Mouse (Mus musculus): ENCODE results near the gene Dact2.

The Dact2 gene

GRCm38 (mm10) chr17:14204061-14204460 is at the start of gene Dact2:
Gene Dact2 (minus strand): TSS chr17:14204304.
- no peak for DNase-seq (ENCODE audit: low read depth)

- DNase-seq (ENCODE audit: low read depth) = no peak
These were observed 48.4 kb upstream of the Dact2 start for GRCm38 (mm10) chr17:14252456-14252855.

GRCm38 (mm10) chr17:14250401-14250800 is 46.3 kb upstream of the Dact2 start:
- no peak for DNase-seq (ENCODE audit: low read depth)

DNA sequence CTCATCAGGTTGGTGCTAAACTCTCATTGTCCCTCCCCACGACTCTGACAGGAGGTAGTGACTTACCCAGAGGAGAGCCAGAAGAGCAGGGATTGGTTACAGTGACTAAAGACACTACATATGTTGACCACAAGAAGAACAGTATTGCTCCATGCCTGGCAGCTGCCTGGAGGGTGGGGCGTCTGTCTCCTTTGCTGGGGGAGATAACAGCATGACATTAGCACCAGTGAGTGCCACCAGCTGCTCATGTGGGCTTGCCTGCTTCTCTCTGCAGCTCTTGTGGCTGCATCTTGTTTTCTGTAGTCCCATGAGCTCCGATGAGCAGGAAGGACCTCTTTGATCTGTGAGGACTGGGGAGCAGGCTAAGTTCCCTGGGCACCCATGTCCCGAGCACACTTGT is 45.5 kb upstream of the Dact2 start:
- DNase-seq (ENCODE audit: low read depth) = no peak

- no peak for DNase-seq (ENCODE audit: low read depth)
These were observed 43.8 kb upstream of the Dact2 start for GRCm38 (mm10) chr17:14247931-14248330.

- no peak for DNase-seq (ENCODE audit: low read depth)
These were observed 42.2 kb upstream of the Dact2 start for GRCm38 (mm10) chr17:14246266-14246665.

- DNase-seq (ENCODE audit: low read depth) = no peak
These were observed 40.3 kb upstream of the Dact2 start for GRCm38 (mm10) chr17:14244195-14244965.

GRCm38 (mm10) chr17:14242634-14243033 is 38.5 kb upstream of the Dact2 start:
- DNase-seq (ENCODE audit: low read depth) = no peak

DNA sequence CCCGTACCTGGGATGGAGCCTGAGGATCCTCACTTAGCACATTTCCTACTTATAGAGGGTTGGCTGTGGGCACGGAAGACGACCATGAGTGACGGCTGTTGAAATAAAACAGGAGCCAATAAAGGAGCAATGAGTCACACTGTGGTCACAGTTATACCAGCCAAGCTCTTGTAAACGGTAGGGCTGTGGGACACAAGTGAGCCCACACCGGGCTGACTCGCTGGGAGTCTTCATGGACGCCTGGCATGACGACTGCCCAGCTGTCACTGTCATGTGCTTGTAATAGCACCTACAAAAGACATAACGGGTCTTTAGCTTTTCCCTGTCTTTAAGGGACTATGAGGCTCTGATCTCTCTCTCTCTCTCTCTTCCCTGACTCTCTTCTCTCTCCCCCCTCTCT is 35.9 kb upstream of the Dact2 start:
- no peak for DNase-seq (ENCODE audit: low read depth)

GRCm38 (mm10) chr17:14237134-14237533 is 33.0 kb upstream of the Dact2 start:
- DNase-seq (ENCODE audit: low read depth) = no peak

GRCm38 (mm10) chr17:14234774-14235389 is 30.8 kb upstream of the Dact2 start:
- no peak for DNase-seq (ENCODE audit: low read depth)

GRCm38 (mm10) chr17:14233658-14234057 is 29.6 kb upstream of the Dact2 start:
- no peak for DNase-seq (ENCODE audit: low read depth)

DNA sequence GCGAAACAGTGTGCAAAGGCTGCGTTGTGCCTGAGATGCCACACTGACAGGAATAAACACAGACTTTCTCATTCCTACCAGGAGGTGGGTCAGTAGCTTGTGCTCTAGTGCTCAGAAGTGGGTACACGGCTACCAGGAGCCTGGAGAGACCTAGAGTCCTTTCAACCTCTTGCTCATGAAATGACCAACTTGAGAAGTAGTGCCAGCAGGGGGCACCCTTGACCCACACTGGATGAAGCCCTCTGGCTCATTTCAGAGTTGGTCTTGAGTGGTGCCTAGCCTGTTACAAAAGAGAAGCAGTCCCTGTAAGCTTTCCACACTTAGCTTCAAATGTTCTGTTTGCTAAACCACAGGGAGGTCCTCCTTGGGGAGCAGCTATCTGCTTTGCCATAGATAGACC is 28.5 kb upstream of the Dact2 start:
- DNase-seq (ENCODE audit: low read depth) = peak; percentile 10

- no peak for DNase-seq (ENCODE audit: low read depth)
These were observed 26.8 kb upstream of the Dact2 start for GRCm38 (mm10) chr17:14230698-14231430.

GRCm38 (mm10) chr17:14228381-14228780 is 24.3 kb upstream of the Dact2 start:
- DNase-seq (ENCODE audit: low read depth) = no peak

DNA sequence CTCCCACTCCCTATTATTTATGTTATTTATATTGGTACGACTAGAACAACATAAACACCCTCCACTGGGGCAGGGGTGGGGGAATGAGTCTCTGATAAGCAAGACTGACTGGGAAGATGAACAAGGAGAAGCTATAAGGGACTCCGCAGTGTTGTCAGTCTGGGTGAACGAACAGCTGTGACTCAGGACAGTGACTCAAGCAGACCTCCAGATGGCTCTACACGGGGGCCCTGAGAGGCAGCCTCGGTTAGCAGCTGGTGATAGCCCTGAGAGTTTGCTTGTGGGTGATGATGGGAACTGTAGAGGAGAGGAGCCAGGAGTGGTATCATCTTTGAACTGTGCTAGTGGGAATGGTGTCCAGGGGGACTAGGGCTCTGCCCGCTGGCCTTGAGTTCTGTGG is 23.5 kb upstream of the Dact2 start:
- no peak for DNase-seq (ENCODE audit: low read depth)

- DNase-seq (ENCODE audit: low read depth) = no peak
These were observed 22.7 kb upstream of the Dact2 start for GRCm38 (mm10) chr17:14226778-14227177.

GRCm38 (mm10) chr17:14225982-14226652 is 22.0 kb upstream of the Dact2 start:
- DNase-seq (ENCODE audit: low read depth) = no peak

- no peak for DNase-seq (ENCODE audit: low read depth)
These were observed 17.9 kb upstream of the Dact2 start for GRCm38 (mm10) chr17:14221893-14222615.

GRCm38 (mm10) chr17:14220606-14221202 is 16.6 kb upstream of the Dact2 start:
- peak; percentile 30 for DNase-seq (ENCODE audit: low read depth)

DNA sequence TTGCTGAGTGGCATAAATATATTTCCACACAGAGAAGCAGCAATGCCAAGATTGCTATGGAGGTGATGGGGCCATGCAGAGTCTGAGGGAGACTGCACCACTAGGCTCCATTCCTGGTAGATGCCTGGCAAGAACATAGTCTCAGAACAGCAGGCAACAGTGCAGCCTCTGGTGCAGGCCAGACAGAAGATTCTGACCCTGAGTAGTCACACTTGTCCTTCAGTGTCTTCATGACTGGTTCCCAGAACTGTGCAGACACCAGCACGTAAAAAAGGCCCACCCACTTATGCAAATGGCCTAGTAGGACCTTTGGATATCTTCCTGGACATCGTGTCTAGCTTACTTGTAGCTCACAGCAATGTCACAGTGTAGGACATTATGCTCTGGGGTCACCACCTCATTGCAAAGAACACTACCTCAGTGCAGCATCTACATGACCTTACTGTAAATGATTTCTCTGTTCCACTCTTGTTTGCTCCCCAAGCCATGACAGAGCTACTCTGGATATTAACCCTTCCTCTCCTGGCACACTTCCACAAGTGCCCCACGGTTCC is 9.9 kb upstream of the Dact2 start:
- no peak for DNase-seq (ENCODE audit: low read depth)
